Mouse (Mus musculus): ENCODE measurements around the gene Myo5a. TPM values are rescaled to one million over a fixed set of nuclear protein-coding genes. Genes with fewer than 3 reads are reported as not detected.
A peak's percentile ranks its signal among the peaks of the same experiment; 100 is the strongest.

Myo5a gene
- polyA plus RNA-seq, 1 experiment from 2014 or later: 17.8 TPM

GRCm38 (mm10) chr9:75130553-75130952 is 59.7 kb downstream of the Myo5a start:
- no peak for ATAC-seq (ENCODE audit: insufficient number of reproducible peaks, low FRiP score, low TSS enrichment, low read depth)
- no peaks in the 10 kb centered on the region for H3K27me3 ChIP-seq
- no peak overlapping the region for H3K4me3 ChIP-seq
- 66% methylated on average over 2 of the region's 2 CpGs for WGBS
- H3K4me1 ChIP-seq: no peaks in the 10 kb centered on the region
- H3K9ac ChIP-seq: no peak overlapping the region
- no peak overlapping the region for H3K4me2 ChIP-seq
- no peaks in the 10 kb centered on the region for H3K9me3 ChIP-seq
- H3K36me3 ChIP-seq: peaks cover 12% of the 10 kb centered on the region
- H3K27ac ChIP-seq: no peak overlapping the region

DNA sequence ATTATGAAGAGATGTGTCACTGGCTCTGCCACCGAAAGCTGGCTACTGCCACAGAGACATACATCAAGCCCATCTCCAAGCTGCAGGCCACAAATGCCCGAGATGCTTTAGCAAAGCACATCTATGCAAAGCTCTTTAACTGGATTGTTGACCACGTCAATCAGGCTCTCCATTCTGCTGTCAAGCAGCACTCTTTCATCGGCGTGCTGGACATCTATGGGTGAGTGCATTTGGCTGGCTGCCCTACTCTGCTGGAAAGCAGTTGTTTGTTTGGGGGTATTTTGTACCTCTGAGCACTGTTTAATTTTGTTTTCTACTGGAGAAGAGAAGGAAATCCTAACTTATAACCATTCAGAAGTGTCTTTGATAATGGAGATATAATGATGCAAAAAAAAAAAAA is 76.1 kb downstream of the Myo5a start:
- no peak overlapping the region for H3K9ac ChIP-seq
- H3K27me3 ChIP-seq: no peaks in the 10 kb centered on the region
- no peaks in the 10 kb centered on the region for H3K4me1 ChIP-seq
- no peaks in the 10 kb centered on the region for H3K9me3 ChIP-seq
- no peak overlapping the region for H3K4me3 ChIP-seq
- no peak overlapping the region for H3K27ac ChIP-seq
- 79% methylated on average over 5 of the region's 5 CpGs for WGBS
- H3K4me2 ChIP-seq: no peak overlapping the region
- H3K36me3 ChIP-seq: peaks cover 10% of the 10 kb centered on the region; the same call in 1 of the 2 replicates
- ATAC-seq (ENCODE audit: insufficient number of reproducible peaks, low FRiP score, low TSS enrichment, low read depth): no peak

GRCm38 (mm10) chr9:75160525-75160924 is 89.7 kb downstream of the Myo5a start:
- 84% methylated on average over 6 of the region's 6 CpGs for whole genome bisulfite sequencing
- H3K9ac ChIP-seq: no peak overlapping the region
- no peak for ATAC-seq (ENCODE audit: insufficient number of reproducible peaks, low FRiP score, low TSS enrichment, low read depth)

DNA sequence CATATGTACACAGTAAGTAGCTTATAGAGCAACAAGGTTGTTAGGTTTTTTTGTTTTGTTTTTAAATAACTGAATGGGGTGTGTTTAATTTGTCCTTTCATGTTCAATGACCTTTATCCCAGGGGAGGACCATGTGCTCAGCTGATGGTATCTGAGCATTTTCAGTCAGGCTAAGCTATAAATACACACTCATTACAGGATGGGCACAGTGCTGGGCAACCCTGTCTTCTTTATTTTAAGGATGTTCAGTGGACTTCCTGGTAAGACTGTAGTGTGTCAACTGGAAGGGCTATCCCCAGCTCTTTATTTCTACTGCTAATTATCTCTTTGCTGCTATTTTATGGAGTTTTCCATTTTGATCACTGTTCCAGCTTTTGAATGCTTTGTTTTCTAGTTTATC is 92.8 kb downstream of the Myo5a start:
- Histone ChIP-seq H3K9me3 (no peaks in the 10 kb centered on the region), H3K27ac (no peak overlapping the region), H3K27me3 (no peaks in the 10 kb centered on the region), H3K4me2 (no peak overlapping the region), H3K9ac (no peak overlapping the region), H3K4me3 (no peak overlapping the region), H3K36me3 (peaks cover 18% of the 10 kb centered on the region), H3K4me1 (no peaks in the 10 kb centered on the region)
- ATAC-seq (ENCODE audit: insufficient number of reproducible peaks, low FRiP score, low TSS enrichment, low read depth): no peak

More at GRCm38 (mm10) chr9:75160525-75160924, 89.7 kb downstream of the Myo5a start:
- Histone ChIP-seq H3K27ac (no peak overlapping the region), H3K4me1 (no peaks in the 10 kb centered on the region), H3K4me2 (no peak overlapping the region), H3K4me3 (no peak overlapping the region), H3K36me3 (peaks cover 15% of the 10 kb centered on the region), H3K9me3 (no peaks in the 10 kb centered on the region), H3K27me3 (no peaks in the 10 kb centered on the region)

- H3K9ac ChIP-seq: no peak overlapping the region
- no peak for ATAC-seq (ENCODE audit: insufficient number of reproducible peaks, low FRiP score, low TSS enrichment, low read depth)
- no peaks in the 10 kb centered on the region for H3K27me3 ChIP-seq
- H3K36me3 ChIP-seq: peaks cover 44% of the 10 kb centered on the region
- WGBS: 85% methylated on average over 3 of the region's 3 CpGs
- no peak overlapping the region for H3K4me2 ChIP-seq
- H3K4me1 ChIP-seq: no peaks in the 10 kb centered on the region
- no peak overlapping the region for H3K4me3 ChIP-seq
- H3K27ac ChIP-seq: no peak overlapping the region
- H3K9me3 ChIP-seq: no peaks in the 10 kb centered on the region
Measured at GRCm38 (mm10) chr9:75171721-75172120, 100.9 kb downstream of the Myo5a start.

DNA sequence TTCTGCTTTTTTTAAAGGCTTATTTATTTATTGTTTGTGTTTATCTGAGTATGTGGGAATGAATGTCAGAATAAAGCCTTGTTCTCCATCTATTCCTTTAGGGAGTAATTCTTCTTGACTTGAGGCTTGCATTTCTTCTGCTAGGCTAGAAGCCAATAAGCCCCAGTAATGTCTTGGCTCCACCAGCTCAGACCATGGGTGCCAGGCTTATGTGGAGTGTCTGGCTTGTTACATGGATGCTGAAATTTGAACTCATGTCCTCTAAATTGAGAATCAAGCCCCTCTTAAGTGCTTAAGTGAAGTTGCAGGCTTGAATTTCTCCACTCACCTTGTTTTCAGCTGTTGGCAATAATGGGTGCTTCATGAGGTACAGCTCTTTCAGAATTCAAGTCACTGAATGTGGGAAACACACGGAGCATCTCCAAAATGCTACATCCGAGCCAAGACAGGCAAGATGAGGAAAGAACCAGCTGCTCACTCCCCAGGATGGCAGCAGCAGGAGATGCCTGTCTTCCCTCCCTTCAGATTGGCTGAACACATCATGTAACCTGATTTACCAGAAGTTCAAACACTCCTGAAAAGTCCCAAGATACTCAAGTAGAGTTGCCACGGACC is 116.9 kb downstream of the Myo5a start:
- no peak for ATAC-seq (ENCODE audit: insufficient number of reproducible peaks, low FRiP score, low TSS enrichment, low read depth)
- H3K4me2 ChIP-seq: no peak overlapping the region
- peaks cover 29% of the 10 kb centered on the region for H3K36me3 ChIP-seq
- H3K4me1 ChIP-seq: no peaks in the 10 kb centered on the region
- no peak overlapping the region for H3K27ac ChIP-seq
- 77% methylated on average over 3 of the region's 3 CpGs for WGBS
- H3K9ac ChIP-seq: no peak overlapping the region
- no peaks in the 10 kb centered on the region for H3K9me3 ChIP-seq
- H3K4me3 ChIP-seq: no peak overlapping the region
- no peaks in the 10 kb centered on the region for H3K27me3 ChIP-seq

DNA sequence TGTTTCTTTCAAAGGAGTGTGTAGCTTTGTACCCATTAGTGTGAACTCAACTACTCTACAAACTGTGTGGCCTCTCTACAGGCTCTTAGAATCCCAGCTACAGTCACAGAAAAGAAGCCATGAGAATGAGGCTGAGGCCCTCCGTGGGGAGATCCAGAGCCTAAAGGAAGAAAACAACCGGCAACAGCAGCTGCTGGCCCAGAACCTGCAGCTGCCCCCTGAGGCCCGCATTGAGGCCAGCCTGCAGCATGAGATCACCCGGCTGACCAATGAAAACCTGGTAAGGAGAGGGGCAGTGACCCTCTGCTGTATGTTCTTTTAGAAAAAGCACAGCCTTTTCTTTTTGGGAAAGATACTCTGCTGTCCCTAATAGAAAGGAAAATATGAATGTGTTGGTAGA is 123.0 kb downstream of the Myo5a start:
- no peak overlapping the region for H3K4me2 ChIP-seq
- ATAC-seq (ENCODE audit: insufficient number of reproducible peaks, low FRiP score, low TSS enrichment, low read depth): no peak

GRCm38 (mm10) chr9:75196335-75196734 is 125.5 kb downstream of the Myo5a start:
- Histone ChIP-seq H3K36me3 (peaks cover 17% of the 10 kb centered on the region), H3K4me1 (no peaks in the 10 kb centered on the region), H3K27me3 (no peaks in the 10 kb centered on the region), H3K9ac (no peak overlapping the region), H3K27ac (no peak overlapping the region), H3K4me3 (no peak overlapping the region), H3K4me2 (no peak overlapping the region), H3K9me3 (no peaks in the 10 kb centered on the region)
- ATAC-seq (ENCODE audit: insufficient number of reproducible peaks, low FRiP score, low TSS enrichment, low read depth): no peak
- WGBS: 78% methylated on average over 2 of the region's 2 CpGs

More for the DNA sequence above, 123.0 kb downstream of the Myo5a start:
- Histone ChIP-seq H3K9ac (no peak overlapping the region), H3K27me3 (no peaks in the 10 kb centered on the region), H3K9me3 (no peaks in the 10 kb centered on the region), H3K27ac (0 out of 2 replicates have a peak overlapping the region, but pooled peaks have one; percentile 0), H3K36me3 (peaks cover 5% of the 10 kb centered on the region; the same call in 1 of the 2 replicates), H3K4me3 (no peak overlapping the region), H3K4me1 (no peaks in the 10 kb centered on the region)
- WGBS: 51% methylated on average over 4 of the region's 4 CpGs

- Histone ChIP-seq H3K27ac (no peak overlapping the region), H3K4me1 (no peaks in the 10 kb centered on the region), H3K27me3 (no peaks in the 10 kb centered on the region), H3K9me3 (no peaks in the 10 kb centered on the region), H3K36me3 (peaks cover 22% of the 10 kb centered on the region), H3K4me2 (no peak overlapping the region), H3K9ac (no peak overlapping the region), H3K4me3 (no peak overlapping the region)
- 64% methylated on average over 6 of the region's 6 CpGs for WGBS
- no peak for ATAC-seq (ENCODE audit: insufficient number of reproducible peaks, low FRiP score, low TSS enrichment, low read depth)
Measured at GRCm38 (mm10) chr9:75197297-75197696, 126.5 kb downstream of the Myo5a start.

- no peak overlapping the region for H3K27ac ChIP-seq
- 84% methylated on average over 1 of the region's 1 CpGs for WGBS
- no peaks in the 10 kb centered on the region for H3K4me1 ChIP-seq
- no peak overlapping the region for H3K9ac ChIP-seq
- no peaks in the 10 kb centered on the region for H3K27me3 ChIP-seq
- H3K9me3 ChIP-seq: no peaks in the 10 kb centered on the region
- H3K4me3 ChIP-seq: no peak overlapping the region
- H3K4me2 ChIP-seq: no peak overlapping the region
- ATAC-seq (ENCODE audit: insufficient number of reproducible peaks, low FRiP score, low TSS enrichment, low read depth): no peak
- H3K36me3 ChIP-seq: peaks cover 30% of the 10 kb centered on the region
Measured at GRCm38 (mm10) chr9:75201506-75201905, 130.7 kb downstream of the Myo5a start.

GRCm38 (mm10) chr9:75202036-75202435 is 131.2 kb downstream of the Myo5a start:
- Histone ChIP-seq H3K27ac (no peak overlapping the region), H3K9ac (no peak overlapping the region), H3K4me2 (no peak overlapping the region), H3K27me3 (no peaks in the 10 kb centered on the region), H3K36me3 (peaks cover 30% of the 10 kb centered on the region), H3K4me1 (no peaks in the 10 kb centered on the region), H3K9me3 (no peaks in the 10 kb centered on the region), H3K4me3 (no peak overlapping the region)
- WGBS: 94% methylated on average over 2 of the region's 2 CpGs
- ATAC-seq (ENCODE audit: insufficient number of reproducible peaks, low FRiP score, low TSS enrichment, low read depth): no peak

GRCm38 (mm10) chr9:75209246-75209645 is 138.4 kb downstream of the Myo5a start:
- WGBS: 69% methylated on average over 1 of the region's 1 CpGs
- Histone ChIP-seq H3K9me3 (no peaks in the 10 kb centered on the region), H3K4me3 (no peak overlapping the region), H3K36me3 (peaks cover 21% of the 10 kb centered on the region), H3K27ac (no peak overlapping the region), H3K4me1 (peaks cover 2% of the 10 kb centered on the region; the same call in 1 of the 2 replicates), H3K4me2 (no peak overlapping the region), H3K9ac (no peak overlapping the region), H3K27me3 (no peaks in the 10 kb centered on the region)
- no peak for ATAC-seq (ENCODE audit: insufficient number of reproducible peaks, low FRiP score, low TSS enrichment, low read depth)

DNA sequence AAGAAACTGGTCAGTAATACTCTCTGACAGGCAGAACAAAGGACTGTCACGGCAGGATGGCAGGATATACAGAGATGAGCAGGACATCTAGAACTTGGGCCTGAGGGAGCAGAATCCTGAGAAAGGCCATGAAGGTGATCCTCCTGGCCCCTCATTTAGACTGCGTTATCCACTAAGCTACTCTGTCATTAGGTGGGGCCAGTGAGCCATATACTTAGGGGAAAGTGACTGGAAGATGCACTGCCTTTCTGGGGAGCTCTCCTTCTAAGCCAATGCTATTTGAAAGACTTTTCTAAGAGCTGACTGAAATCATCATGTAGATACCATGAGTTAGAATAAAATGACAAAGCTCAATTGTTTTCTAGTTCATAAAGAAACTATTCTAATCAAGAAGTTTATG is 139.5 kb downstream of the Myo5a start:
- peaks cover 22% of the 10 kb centered on the region for H3K36me3 ChIP-seq
- no peak overlapping the region for H3K9ac ChIP-seq
- WGBS: 61% methylated on average over 2 of the region's 2 CpGs
- H3K4me1 ChIP-seq: peaks cover 2% of the 10 kb centered on the region; the same call in 1 of the 2 replicates
- H3K27me3 ChIP-seq: no peaks in the 10 kb centered on the region
- H3K4me2 ChIP-seq: no peak overlapping the region
- H3K27ac ChIP-seq: no peak overlapping the region
- H3K9me3 ChIP-seq: no peaks in the 10 kb centered on the region
- no peak overlapping the region for H3K4me3 ChIP-seq
- no peak for ATAC-seq (ENCODE audit: insufficient number of reproducible peaks, low FRiP score, low TSS enrichment, low read depth)

Measured in limb, embryonic 15.5 days (tissue).